Mouse (Mus musculus) CD4-positive naive resting alpha-beta T cell, adult 57 days (primary cell): ENCODE data around the gene Trub1. TPM values are rescaled to one million over a fixed set of nuclear protein-coding genes. Genes with fewer than 3 reads are reported as not detected.

ENCODE experiments used
- total RNA-seq: library from RNA; stranded (reverse); gene quantifications from one replicate; pipeline ENCODE4 v1.2.4, GENCODE M21; 2023

Gene Trub1
- 10.6 TPM for total RNA-seq

DNA sequence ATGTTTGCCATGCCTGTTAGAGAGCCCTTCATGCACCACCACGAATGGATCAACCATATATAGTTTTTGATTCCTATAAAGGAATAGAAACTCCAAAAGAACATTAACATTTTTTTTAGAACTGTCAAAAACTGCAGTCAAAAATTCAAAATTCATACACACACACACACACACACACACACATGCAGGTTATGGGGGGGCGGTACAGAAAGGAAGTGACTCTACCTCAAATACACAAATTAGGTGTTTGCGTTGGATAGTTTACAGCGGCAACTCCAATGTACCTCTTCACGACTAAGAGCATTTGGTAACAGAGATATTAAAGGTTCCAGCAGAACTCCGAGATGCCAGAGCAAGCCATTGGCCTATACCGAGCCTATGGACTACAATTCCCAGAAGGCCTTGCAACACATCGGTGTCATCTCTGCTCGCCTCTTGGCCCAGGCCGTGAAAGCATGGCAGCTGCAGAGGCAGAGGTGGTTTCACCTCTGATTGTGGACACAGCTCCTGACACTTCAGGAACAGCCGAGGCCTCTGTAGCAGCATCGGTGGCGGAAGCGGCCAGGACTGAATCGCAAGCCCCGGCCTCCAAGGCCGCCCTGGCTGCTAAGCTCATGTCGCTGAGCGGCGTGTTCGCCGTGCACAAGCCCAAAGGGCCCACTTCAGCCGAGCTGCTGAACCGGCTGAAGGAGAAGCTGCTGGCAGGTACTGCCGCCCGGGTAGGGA, at the start of gene Trub1:
Gene Trub1, plus strand, starts transcription at position 421 of the 726 bp plus-strand sequence.

Other genes with a start within 250 kb of the Trub1 start
- 724 TPM for gene Ablim1, start 138.0 kb upstream of the Trub1 start, total RNA-seq
- 37.9 TPM for gene Fam160b1, start 92.2 kb upstream of the Trub1 start, total RNA-seq
- 5.0 TPM for gene Atrnl1, start 158.1 kb downstream of the Trub1 start, total RNA-seq